Mouse (Mus musculus): Measurements from ENCODE around the gene Kif1b.
"Not testable (repeated sequence)": the region's sequence is repeated elsewhere in the genome, so short reads cannot be mapped to it uniquely, and the experiment has no call there.

Kif1b gene

DNA sequence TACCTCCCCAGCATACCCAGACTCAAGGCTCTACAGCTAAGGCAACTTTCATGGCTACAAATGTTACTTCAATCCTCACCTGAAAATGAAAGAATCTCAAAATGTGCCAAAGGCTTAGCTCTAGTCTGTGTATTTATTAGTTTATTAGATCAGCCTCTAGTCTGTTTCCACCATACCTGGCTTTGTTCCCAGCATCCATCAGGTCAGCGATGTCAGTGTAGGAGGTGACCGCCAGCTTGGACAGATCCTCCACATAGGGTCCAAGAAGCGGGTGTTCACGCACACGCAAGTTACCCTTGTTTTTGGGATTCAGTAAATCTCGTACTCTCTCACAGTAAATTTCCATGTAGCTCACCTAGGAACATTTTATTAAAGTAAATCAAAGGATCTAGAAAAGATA is 37.0 kb downstream of the Kif1b start:
- DNase-seq (ENCODE audit: low spot score): no peak

GRCm38 (mm10) chr4:149269026-149269425 is 38.5 kb downstream of the Kif1b start:
- DNase-seq (ENCODE audit: low spot score): no peak

DNA sequence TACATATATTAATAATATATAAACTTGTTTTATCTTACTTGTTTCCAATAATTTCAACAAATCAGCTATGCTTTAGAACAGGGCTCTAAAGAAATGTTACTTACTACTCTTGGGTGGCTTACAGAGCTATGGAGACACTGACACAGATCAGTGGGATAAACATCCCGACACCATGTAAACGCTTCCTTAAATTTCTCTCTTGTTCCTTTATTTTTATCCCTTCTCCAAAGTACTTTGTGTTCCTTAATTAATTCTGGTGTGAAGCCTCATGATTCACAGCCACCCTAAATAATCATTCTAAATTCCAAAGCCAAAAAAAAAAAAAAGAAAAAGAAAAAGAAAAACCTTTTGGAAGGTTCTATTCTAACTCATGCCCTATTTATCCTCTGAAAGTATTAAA is 42.6 kb downstream of the Kif1b start:
- DNase-seq (ENCODE audit: low spot score): no peak

DNA sequence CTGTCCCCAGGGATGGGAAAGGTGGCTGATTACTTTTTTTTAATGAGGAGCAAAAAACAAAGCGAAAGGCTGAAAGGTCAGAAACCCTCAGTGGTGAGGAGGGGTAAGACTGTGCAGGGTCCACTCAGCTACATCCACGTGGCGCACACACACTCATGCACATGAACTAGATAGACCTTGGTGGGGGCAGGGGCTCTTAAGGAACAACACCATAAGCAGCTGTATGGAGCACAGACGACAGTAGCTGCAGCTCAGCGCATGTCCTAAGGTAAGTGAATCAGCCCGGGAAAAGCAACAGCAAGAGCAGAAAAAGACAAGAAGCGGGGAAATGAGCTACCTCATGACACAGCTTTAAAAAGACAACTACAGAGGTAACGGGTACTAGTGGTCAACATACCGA is 44.3 kb downstream of the Kif1b start:
- DNase-seq (ENCODE audit: low spot score): no peak

DNA sequence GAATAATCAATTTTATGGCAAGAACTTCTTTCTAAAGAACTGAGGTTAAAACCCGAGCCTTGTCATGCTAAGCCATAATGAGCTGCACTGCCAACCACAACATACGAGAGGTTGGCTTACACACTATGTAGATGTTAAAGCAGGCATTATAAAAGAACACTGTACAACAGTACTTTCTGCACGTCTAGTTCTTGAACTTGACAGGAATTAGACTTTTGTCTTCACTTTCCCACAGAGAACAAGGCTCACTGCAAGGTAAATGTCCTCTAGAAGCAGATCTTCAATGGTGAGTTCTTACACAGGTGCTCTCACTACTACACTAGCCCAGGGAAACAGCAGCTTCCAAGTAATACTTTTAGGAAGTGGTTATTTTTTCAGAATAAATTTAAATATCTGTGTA is 46.0 kb downstream of the Kif1b start:
- no peak for DNase-seq (ENCODE audit: low spot score)

GRCm38 (mm10) chr4:149260911-149261310 is 46.6 kb downstream of the Kif1b start:
- DNase-seq (ENCODE audit: low spot score): no peak

DNA sequence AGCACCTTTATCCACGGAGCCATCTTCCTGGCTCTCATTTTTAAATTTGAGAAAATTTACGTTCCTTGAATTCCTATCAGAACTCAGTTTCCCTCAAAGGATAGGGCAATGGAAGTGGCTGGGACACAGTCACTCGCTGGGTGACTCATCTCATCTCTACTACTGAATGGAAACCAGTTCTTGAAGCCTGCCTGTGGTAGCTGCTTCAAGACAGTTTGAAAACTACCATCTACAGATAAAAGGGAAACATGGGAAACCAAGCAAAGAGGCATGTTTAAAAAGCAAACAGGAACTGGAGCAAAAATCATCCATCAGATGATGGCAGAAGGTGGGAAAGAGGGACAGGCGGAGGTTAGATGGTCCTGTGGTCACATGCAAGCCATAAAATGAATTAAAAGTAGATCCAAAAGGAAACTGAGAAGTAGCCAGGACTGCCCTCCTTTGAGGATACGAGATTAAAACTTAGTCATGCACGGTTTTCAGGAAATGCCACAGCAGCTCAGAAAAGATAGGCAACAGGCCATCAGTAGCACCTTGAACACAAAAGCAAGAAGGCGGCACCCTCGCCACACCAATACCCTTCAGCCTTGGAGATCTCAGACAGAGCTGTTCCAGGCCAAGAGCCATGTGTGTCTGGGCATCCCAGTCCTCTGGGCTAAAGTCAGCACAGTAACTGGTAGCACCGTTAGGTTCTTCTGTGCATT is 48.0 kb downstream of the Kif1b start:
- DNase-seq (ENCODE audit: low spot score): no peak

DNA sequence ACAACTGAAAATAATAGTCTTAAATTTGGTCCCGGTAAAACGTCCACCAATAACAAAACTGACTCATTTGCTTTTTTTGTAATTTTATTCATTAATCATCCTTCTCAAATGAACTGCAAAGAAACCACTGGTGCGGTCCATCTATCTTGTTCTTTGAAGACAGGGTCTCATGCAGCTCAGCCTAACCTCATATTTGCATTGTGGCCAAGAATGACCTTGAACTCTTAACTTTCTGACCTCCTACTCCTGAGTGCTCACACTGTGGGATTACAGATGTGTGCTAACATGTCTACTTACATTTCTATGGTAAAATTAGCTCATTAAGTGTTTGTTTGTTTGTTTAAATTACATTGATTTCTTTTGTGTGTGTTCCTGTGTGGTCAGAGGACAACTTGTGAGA is 48.6 kb downstream of the Kif1b start:
- no peak for DNase-seq (ENCODE audit: low spot score)

DNA sequence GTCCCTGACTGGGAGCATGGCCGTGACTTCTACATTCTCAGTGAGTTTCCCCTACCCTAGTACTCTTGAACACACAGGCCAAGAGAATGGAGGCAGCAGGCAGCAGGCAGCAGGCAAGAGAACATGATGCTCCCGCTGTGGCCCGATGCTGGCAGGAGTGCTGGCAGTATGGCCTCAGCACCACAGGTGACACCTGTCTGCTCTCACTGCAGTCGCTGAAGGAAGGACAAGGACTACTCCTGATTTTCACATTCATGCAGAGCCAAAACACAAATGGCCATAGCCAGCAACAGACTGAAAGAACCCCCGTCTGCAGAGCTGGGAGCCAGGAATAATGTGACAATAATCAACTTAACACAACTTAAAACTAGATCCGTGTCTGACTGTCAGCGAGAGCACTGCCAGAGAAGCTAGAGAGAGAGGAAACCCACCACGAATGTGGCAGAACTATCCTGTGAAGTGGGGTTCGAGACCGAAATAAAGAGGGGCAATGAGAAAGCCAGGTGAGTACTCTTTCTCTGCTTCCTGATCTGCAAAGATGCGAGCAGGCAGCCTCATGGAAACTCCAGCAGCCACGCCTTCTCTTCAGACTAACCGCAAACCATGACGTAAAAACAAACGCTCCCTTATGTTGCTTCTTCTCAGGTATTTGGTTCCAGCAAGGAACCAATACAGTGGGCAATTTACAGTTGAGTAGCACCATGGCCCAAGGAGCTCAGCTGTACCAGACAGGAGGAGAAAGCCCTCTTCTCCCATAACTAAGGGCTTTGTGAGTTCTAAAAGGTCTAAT is 50.8 kb downstream of the Kif1b start:
- no peak for DNase-seq (ENCODE audit: low spot score)

DNA sequence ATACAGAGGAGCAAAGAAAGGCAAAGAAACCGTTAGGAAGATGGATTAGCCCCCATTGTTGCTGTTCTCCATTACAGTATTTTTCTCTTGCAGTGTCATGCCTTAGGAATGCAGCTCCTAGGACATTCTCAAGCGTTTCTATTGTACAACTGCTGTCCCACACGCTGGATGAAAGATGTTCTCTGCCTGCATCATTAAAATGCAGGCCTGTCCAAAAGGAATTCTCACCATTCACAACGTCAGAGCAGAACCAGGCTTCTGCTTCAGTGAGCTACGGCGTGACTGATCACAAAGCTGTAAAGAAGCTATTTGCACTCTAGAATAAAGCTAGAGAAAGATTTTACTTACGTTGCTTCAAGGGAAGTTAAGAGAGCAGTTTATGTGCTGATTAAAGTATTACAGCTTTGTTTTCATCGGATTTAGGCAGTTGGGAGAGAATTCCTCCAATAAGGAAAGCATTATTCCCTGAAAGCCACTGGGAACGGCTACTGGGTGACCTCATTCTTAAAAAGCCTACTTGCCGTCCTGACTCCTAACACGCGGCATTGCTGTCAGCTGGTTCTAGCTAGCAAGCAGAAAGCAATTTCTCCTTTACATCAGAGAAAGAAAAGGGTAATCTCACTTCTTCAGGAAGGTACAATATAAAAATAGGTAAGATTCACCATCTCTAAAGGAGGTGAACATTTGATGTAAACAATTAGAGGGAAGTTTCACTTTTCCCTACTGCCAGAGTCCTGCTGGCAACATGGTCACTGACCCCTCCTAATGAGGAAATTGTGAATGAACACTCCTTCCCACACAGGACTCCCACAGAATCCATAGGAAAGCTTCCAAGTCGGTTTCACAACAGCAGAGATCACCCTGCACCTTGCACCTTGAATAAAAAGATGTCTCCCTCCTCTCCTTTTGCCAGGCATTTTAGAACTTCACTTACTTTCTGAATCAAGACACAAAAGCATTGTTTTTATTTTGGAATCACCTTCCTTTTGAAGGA is 51.9 kb downstream of the Kif1b start:
- no peak for DNase-seq (ENCODE audit: low spot score)

- DNase-seq (ENCODE audit: low spot score): no peak
These were observed 52.7 kb downstream of the Kif1b start for GRCm38 (mm10) chr4:149254827-149255226.

- DNase-seq (ENCODE audit: low spot score): no peak
These were observed 58.2 kb downstream of the Kif1b start for GRCm38 (mm10) chr4:149249311-149249710.

GRCm38 (mm10) chr4:149247772-149248171 is 59.7 kb downstream of the Kif1b start:
- no peak for DNase-seq (ENCODE audit: low spot score)

GRCm38 (mm10) chr4:149247156-149247633 is 60.3 kb downstream of the Kif1b start:
- no peak for DNase-seq (ENCODE audit: low spot score)

GRCm38 (mm10) chr4:149246578-149247155 is 60.8 kb downstream of the Kif1b start:
- no peak for DNase-seq (ENCODE audit: low spot score)

DNA sequence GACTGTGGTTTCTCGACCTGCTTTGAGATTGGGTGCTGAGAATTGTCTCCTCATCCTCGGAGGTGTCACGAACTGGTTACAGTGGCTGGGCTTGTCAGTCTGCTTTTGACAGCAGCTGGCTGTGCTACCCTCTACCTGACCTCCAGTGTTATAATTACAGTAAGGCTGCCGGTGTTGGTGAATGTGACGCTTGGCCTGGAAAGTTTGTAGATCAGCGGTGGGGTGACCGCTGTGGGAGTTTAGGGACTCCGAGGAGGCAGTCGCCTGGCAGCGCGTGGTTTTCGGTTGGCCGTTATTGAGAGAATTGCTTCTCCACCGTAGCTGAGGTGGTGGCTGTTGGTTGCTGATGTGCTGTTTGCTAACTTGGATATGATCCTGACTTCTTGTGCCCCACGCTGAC is 70.5 kb downstream of the Kif1b start:
- DNase-seq (ENCODE audit: low spot score): no peak

DNA sequence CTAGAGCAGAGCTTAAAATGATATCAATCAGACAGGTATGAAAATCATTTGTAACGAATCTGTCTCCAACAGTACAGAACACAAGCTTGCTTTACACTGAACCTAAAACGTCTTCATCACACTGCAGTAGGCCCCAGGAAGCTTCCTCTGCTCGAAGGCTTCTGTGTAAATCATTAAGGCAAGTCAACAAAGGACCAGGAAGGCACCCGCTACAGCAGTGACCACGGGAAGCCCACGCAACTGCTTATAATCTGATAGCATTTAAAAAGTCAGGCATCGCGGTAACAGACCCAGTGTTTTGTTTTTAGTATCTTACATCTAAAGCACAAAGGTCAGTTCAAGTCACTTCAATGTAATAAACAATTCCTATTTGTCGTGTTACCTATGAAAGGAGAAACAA is 73.6 kb downstream of the Kif1b start:
- DNase-seq (ENCODE audit: low spot score): no peak

DNA sequence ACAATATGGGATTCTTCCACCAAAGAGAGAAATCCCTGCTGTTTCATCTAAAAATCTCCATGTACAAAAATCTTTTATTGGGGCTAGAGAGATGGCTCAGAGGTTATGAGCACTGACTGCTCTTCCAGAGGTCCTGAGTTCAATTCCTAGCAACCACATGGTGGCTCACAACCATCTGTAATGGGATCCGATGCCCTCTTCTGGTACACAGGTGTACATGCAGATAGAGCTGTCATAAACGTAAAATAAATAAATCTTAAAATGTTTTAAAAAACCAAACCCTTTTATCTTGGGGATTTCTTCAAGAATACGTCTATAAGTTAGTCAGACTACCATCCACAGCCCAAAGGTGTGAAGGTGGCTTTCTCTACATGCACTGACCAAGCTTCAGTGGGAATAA is 78.8 kb downstream of the Kif1b start:
- not testable (repeated sequence) for DNase-seq (ENCODE audit: low spot score)

- DNase-seq (ENCODE audit: low spot score): no peak
These were observed 79.2 kb downstream of the Kif1b start for GRCm38 (mm10) chr4:149228256-149228655.

DNA sequence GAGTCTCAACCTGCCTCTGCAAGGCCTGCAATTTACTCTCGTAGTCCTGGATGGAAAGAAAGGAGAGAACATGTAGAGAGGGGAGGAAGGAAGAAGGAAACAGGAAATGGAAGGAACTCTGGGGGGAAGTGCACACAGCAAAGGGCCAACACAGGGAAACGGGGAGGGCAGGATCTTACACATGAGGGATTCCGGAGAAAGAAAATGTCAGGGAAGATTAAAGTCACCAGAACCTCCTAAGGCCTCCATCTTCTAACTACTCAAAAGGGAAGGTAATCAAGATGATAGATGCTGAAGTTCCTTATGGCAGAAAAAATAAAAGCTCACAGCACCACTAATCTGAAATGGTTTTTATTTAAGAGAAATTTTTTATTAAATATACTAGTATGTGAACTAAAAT is 81.2 kb downstream of the Kif1b start:
- DNase-seq (ENCODE audit: low spot score): no peak

DNA sequence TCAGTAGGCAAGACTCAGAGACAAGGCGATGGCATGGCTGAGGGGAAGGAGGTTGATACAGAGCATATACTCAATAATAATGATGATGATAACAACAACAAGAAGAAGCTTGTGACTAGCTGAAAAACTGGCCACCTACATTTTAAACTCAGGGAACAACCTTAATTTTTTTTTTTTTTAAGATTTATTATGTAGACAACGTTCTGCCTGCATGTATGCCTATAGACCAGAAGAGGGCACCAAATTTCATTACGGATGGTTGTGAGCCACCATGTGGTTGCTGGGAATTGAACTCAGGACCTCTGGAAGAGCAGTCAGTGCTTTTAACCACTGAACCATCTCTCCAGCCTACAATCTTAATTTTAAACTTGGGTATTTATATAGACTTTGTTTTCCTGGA is 84.0 kb downstream of the Kif1b start:
- no peak for DNase-seq (ENCODE audit: low spot score)

GRCm38 (mm10) chr4:149220481-149220880 is 87.0 kb downstream of the Kif1b start:
- DNase-seq (ENCODE audit: low spot score): no peak
